Mouse (Mus musculus): ENCODE results near the gene Rnh1. TPM values are rescaled to one million over a fixed set of nuclear protein-coding genes. Genes with fewer than 3 reads are reported as not detected.

The Rnh1 gene
- total and polyA plus RNA-seq, 2 experiments from 2014 or later, result 44.2 to 47.1 TPM

GRCm38 (mm10) chr7:141176173-141176572, 3.5 kb upstream of the Rnh1 start:
- TF ChIP-seq CTCF (IDR thresholded peaks at IDR 0.05), result peak; percentile 97
- WGBS, result under 1% methylated on average over 8 of the region's 8 CpGs
- H3K36me3 ChIP-seq (ENCODE audit: insufficient read depth, low read length), result no peaks in the 10 kb centered on the region
- H3K9ac ChIP-seq (replicated peaks; ENCODE audit: low read length, poor library complexity, severe bottlenecking), result 0 out of 2 replicates have a peak overlapping the region, but pooled peaks have one; percentile 4
- no peak overlapping the region for H3K27ac ChIP-seq (ENCODE audit: low read depth, low read length)
- H3K9me3 ChIP-seq (ENCODE audit: low read length), result no peaks in the 10 kb centered on the region
- ATAC-seq (ENCODE audit: low FRiP score) (no peak), DNase-seq (ENCODE audit: low spot score) (peak; percentile 94)
- no peaks in the 10 kb centered on the region for H3K27me3 ChIP-seq (ENCODE audit: insufficient read depth, low read length)
- peak overlapping the region; percentile 12; the same call in 1 of the 2 replicates for H3K4me2 ChIP-seq (ENCODE audit: low read depth, low read length, poor library complexity, severe bottlenecking)
- no peak overlapping the region for H3K4me3 ChIP-seq (ENCODE audit: low read depth, low read length)
- peaks cover 6% of the 10 kb centered on the region; the same call in 1 of the 2 replicates for H3K4me1 ChIP-seq (ENCODE audit: insufficient read depth, low read length)

GRCm38 (mm10) chr7:141175068-141175467, 2.4 kb upstream of the Rnh1 start:
- ATAC-seq (ENCODE audit: low FRiP score) (no peak), DNase-seq (ENCODE audit: low spot score) (no peak)
- H3K27ac ChIP-seq (ENCODE audit: low read depth, low read length), result no peak overlapping the region
- peak; percentile 15 for TF ChIP-seq CTCF (IDR thresholded peaks at IDR 0.05)
- 89% methylated on average over 4 of the region's 4 CpGs for WGBS
- no peak overlapping the region for H3K4me2 ChIP-seq (ENCODE audit: low read depth, low read length, poor library complexity, severe bottlenecking)
- no peak overlapping the region for H3K9ac ChIP-seq (replicated peaks; ENCODE audit: low read length, poor library complexity, severe bottlenecking)
- peaks cover 6% of the 10 kb centered on the region; the same call in 1 of the 2 replicates for H3K4me1 ChIP-seq (ENCODE audit: insufficient read depth, low read length)
- H3K9me3 ChIP-seq (ENCODE audit: low read length), result no peaks in the 10 kb centered on the region
- H3K27me3 ChIP-seq (ENCODE audit: insufficient read depth, low read length), result no peaks in the 10 kb centered on the region
- H3K36me3 ChIP-seq (ENCODE audit: insufficient read depth, low read length), result no peaks in the 10 kb centered on the region
- no peak overlapping the region for H3K4me3 ChIP-seq (ENCODE audit: low read depth, low read length)

- peak overlapping the region; percentile 63 for H3K4me2 ChIP-seq (ENCODE audit: low read depth, low read length, poor library complexity, severe bottlenecking)
- H3K4me3 ChIP-seq (ENCODE audit: low read depth, low read length), result peak overlapping the region; percentile 51; the same call in 1 of the 2 replicates
- H3K4me1 ChIP-seq (ENCODE audit: insufficient read depth, low read length), result peaks cover 6% of the 10 kb centered on the region; the same call in 1 of the 2 replicates
- DNase-seq (ENCODE audit: low spot score) (no peak), ATAC-seq (ENCODE audit: low FRiP score) (no peak)
- H3K9me3 ChIP-seq (ENCODE audit: low read length), result no peaks in the 10 kb centered on the region
- H3K9ac ChIP-seq (replicated peaks; ENCODE audit: low read length, poor library complexity, severe bottlenecking), result 0 out of 2 replicates have a peak overlapping the region, but pooled peaks have one; percentile 65
- no peak for TF ChIP-seq CTCF (IDR thresholded peaks at IDR 0.05)
- 85% methylated on average over 5 of the region's 5 CpGs for WGBS
- no peaks in the 10 kb centered on the region for H3K36me3 ChIP-seq (ENCODE audit: insufficient read depth, low read length)
- H3K27ac ChIP-seq (ENCODE audit: low read depth, low read length), result 0 out of 2 replicates have a peak overlapping the region, but pooled peaks have one; percentile 89
- no peaks in the 10 kb centered on the region for H3K27me3 ChIP-seq (ENCODE audit: insufficient read depth, low read length)
Measured at GRCm38 (mm10) chr7:141173323-141173850, 730 bp upstream of the Rnh1 start.

- Histone ChIP-seq H3K27me3 (ENCODE audit: insufficient read depth, low read length) (no peaks in the 10 kb centered on the region), H3K27ac (ENCODE audit: low read depth, low read length) (no peak overlapping the region), H3K9ac (replicated peaks; ENCODE audit: low read length, poor library complexity, severe bottlenecking) (no peak overlapping the region), H3K9me3 (ENCODE audit: low read length) (no peaks in the 10 kb centered on the region), H3K4me1 (ENCODE audit: insufficient read depth, low read length) (peaks cover 6% of the 10 kb centered on the region; the same call in 1 of the 2 replicates), H3K36me3 (ENCODE audit: insufficient read depth, low read length) (no peaks in the 10 kb centered on the region), H3K4me3 (ENCODE audit: low read depth, low read length) (no peak overlapping the region), H3K4me2 (ENCODE audit: low read depth, low read length, poor library complexity, severe bottlenecking) (no peak overlapping the region)
- no peak for ATAC-seq (ENCODE audit: low FRiP score)
- TF ChIP-seq CTCF (IDR thresholded peaks at IDR 0.05), result no peak
- no peak for DNase-seq (ENCODE audit: low spot score)
Measured at GRCm38 (mm10) chr7:141169866-141170265, 2.8 kb downstream of the Rnh1 start.

- ATAC-seq (ENCODE audit: low FRiP score) (no peak), DNase-seq (ENCODE audit: low spot score) (no peak)
- Histone ChIP-seq H3K4me2 (ENCODE audit: low read depth, low read length, poor library complexity, severe bottlenecking) (no peak overlapping the region), H3K4me3 (ENCODE audit: low read depth, low read length) (no peak overlapping the region), H3K9ac (replicated peaks; ENCODE audit: low read length, poor library complexity, severe bottlenecking) (no peak overlapping the region), H3K27me3 (ENCODE audit: insufficient read depth, low read length) (no peaks in the 10 kb centered on the region), H3K27ac (ENCODE audit: low read depth, low read length) (no peak overlapping the region), H3K4me1 (ENCODE audit: insufficient read depth, low read length) (peaks cover 6% of the 10 kb centered on the region; the same call in 1 of the 2 replicates), H3K9me3 (ENCODE audit: low read length) (no peaks in the 10 kb centered on the region), H3K36me3 (ENCODE audit: insufficient read depth, low read length) (no peaks in the 10 kb centered on the region)
- WGBS, result 65% methylated on average over 1 of the region's 1 CpGs
- no peak for TF ChIP-seq CTCF (IDR thresholded peaks at IDR 0.05)
Measured at GRCm38 (mm10) chr7:141169300-141169699, 3.4 kb downstream of the Rnh1 start.

- peaks cover 6% of the 10 kb centered on the region; the same call in 1 of the 2 replicates for H3K4me1 ChIP-seq (ENCODE audit: insufficient read depth, low read length)
- H3K4me3 ChIP-seq (ENCODE audit: low read depth, low read length), result peak overlapping the region; percentile 29
- H3K4me2 ChIP-seq (ENCODE audit: low read depth, low read length, poor library complexity, severe bottlenecking), result peak overlapping the region; percentile 48
- no peaks in the 10 kb centered on the region for H3K9me3 ChIP-seq (ENCODE audit: low read length)
- WGBS, result 3% methylated on average over 22 of the region's 22 CpGs
- H3K27me3 ChIP-seq (ENCODE audit: insufficient read depth, low read length), result no peaks in the 10 kb centered on the region
- no peaks in the 10 kb centered on the region for H3K36me3 ChIP-seq (ENCODE audit: insufficient read depth, low read length)
- no peak for DNase-seq (ENCODE audit: low spot score)
- TF ChIP-seq CTCF (IDR thresholded peaks at IDR 0.05), result no peak
- peak overlapping the region; percentile 50 for H3K9ac ChIP-seq (replicated peaks; ENCODE audit: low read length, poor library complexity, severe bottlenecking)
- no peak for ATAC-seq (ENCODE audit: low FRiP score)
- no peak overlapping the region for H3K27ac ChIP-seq (ENCODE audit: low read depth, low read length)
Measured at GRCm38 (mm10) chr7:141168518-141168953, 4.1 kb downstream of the Rnh1 start.
